Mouse (Mus musculus): Measurements from ENCODE around the gene Pole3. TPM values are rescaled to one million over a fixed set of nuclear protein-coding genes. Genes with fewer than 3 reads are reported as not detected.

The Pole3 gene
- polyA plus RNA-seq, 1 experiment from 2014 or later = 116 TPM

- H3K27me3 ChIP-seq (ENCODE audit: control insufficient read depth, insufficient read depth, low read length) = no peaks in the 10 kb centered on the region
- H3K9me3 ChIP-seq (ENCODE audit: control insufficient read depth, low read length) = no peaks in the 10 kb centered on the region
- no peak overlapping the region for H3K9ac ChIP-seq (ENCODE audit: low read depth, low read length)
- WGBS = 92% methylated on average over 1 of the region's 1 CpGs
- H3K27ac ChIP-seq (ENCODE audit: low read depth, low read length) = no peak overlapping the region
- no peak for ATAC-seq (ENCODE audit: low FRiP score)
- H3K4me3 ChIP-seq (ENCODE audit: low read depth, low read length) = no peak overlapping the region
- H3K4me2 ChIP-seq (replicated peaks; ENCODE audit: low read depth, low read length) = no peak overlapping the region
- no peaks in the 10 kb centered on the region for H3K36me3 ChIP-seq (ENCODE audit: control insufficient read depth, insufficient read depth, low read length)
- H3K4me1 ChIP-seq (replicated peaks; ENCODE audit: control insufficient read depth, insufficient read depth, low read length) = peaks cover 3% of the 10 kb centered on the region; the same call in 1 of the 2 replicates
- DNase-seq (ENCODE audit: low spot score) = no peak
These were observed 8.3 kb downstream of the Pole3 start for GRCm38 (mm10) chr4:62516579-62516978.

DNA sequence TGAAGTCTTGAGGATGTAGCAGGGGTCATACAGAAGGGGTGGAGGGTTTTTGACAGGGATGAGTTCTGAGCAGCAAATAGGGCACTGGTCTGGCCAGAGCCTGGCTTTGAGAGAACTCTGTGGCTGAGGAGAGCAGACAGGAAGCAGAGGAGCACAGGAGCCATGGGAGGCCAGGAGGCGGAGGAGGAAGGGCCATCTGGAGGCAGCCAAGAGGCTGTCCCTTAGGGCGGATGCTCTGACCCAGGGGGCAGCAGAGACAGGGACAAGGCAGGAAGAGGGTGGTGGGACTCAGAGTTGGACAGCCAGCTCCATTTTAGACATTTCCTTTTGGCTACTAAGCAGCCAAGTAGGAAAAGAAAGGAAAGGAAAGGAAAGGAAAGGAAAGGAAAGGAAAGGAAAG, 8.8 kb downstream of the Pole3 start:
- Histone ChIP-seq H3K4me2 (replicated peaks; ENCODE audit: low read depth, low read length) (no peak overlapping the region), H3K4me3 (ENCODE audit: low read depth, low read length) (no peak overlapping the region), H3K9me3 (ENCODE audit: control insufficient read depth, low read length) (no peaks in the 10 kb centered on the region), H3K4me1 (replicated peaks; ENCODE audit: control insufficient read depth, insufficient read depth, low read length) (peaks cover 3% of the 10 kb centered on the region; the same call in 1 of the 2 replicates), H3K9ac (ENCODE audit: low read depth, low read length) (no peak overlapping the region), H3K36me3 (ENCODE audit: control insufficient read depth, insufficient read depth, low read length) (no peaks in the 10 kb centered on the region), H3K27me3 (ENCODE audit: control insufficient read depth, insufficient read depth, low read length) (no peaks in the 10 kb centered on the region), H3K27ac (ENCODE audit: low read depth, low read length) (no peak overlapping the region)
- DNase-seq (ENCODE audit: low spot score) (no peak), ATAC-seq (ENCODE audit: low FRiP score) (no peak)
- 30% methylated on average over 2 of the region's 2 CpGs for WGBS

DNA sequence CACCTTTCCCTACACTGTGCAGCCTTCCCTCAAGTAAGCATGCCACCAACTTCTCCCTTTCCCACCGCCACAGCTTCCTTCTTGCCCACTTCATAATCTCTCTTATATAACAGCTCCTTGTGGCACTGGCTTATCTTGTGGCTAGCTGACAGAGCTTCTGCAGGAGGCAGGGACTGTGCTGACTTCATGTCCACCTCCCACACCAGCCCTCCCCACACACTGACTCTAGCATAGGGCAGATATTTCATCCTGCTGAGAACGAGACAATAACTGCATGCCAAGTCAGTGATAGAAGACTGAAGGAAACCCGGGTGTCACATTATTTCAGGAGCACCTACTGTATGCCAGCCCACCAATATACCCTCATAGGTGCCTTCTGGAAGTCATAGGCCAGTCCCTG, 9.4 kb downstream of the Pole3 start:
- H3K36me3 ChIP-seq (ENCODE audit: control insufficient read depth, insufficient read depth, low read length) = no peaks in the 10 kb centered on the region
- ATAC-seq (ENCODE audit: low FRiP score) = no peak
- H3K4me3 ChIP-seq (ENCODE audit: low read depth, low read length) = no peak overlapping the region
- no peak overlapping the region for H3K9ac ChIP-seq (ENCODE audit: low read depth, low read length)
- H3K9me3 ChIP-seq (ENCODE audit: control insufficient read depth, low read length) = no peaks in the 10 kb centered on the region
- no peak for DNase-seq (ENCODE audit: low spot score)
- no peak overlapping the region for H3K4me2 ChIP-seq (replicated peaks; ENCODE audit: low read depth, low read length)
- 81% methylated on average over 3 of the region's 3 CpGs for WGBS
- H3K4me1 ChIP-seq (replicated peaks; ENCODE audit: control insufficient read depth, insufficient read depth, low read length) = peaks cover 3% of the 10 kb centered on the region; the same call in 1 of the 2 replicates
- no peaks in the 10 kb centered on the region for H3K27me3 ChIP-seq (ENCODE audit: control insufficient read depth, insufficient read depth, low read length)
- H3K27ac ChIP-seq (ENCODE audit: low read depth, low read length) = no peak overlapping the region

DNA sequence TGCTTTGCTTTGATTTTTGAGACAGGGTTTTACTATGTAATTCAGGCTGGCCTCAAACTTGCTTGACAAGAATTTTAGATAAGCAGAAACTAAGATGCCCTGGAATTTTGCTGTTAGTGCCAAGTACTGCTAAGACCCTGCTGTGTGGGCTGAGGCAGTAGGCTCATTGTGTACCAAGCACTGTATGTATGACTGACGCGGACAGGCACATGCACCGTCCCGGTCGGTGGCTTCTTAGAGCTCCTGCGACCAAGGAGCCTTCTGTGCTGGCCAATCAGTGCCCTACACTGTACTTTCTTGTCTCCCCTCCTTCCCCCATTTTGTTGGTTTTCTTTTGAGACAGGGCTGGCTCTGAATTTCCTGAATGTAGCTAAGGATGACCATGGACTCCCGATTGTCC, 9.9 kb downstream of the Pole3 start:
- Histone ChIP-seq H3K4me3 (ENCODE audit: low read depth, low read length) (no peak overlapping the region), H3K4me2 (replicated peaks; ENCODE audit: low read depth, low read length) (no peak overlapping the region), H3K27me3 (ENCODE audit: control insufficient read depth, insufficient read depth, low read length) (no peaks in the 10 kb centered on the region), H3K9me3 (ENCODE audit: control insufficient read depth, low read length) (no peaks in the 10 kb centered on the region), H3K36me3 (ENCODE audit: control insufficient read depth, insufficient read depth, low read length) (no peaks in the 10 kb centered on the region), H3K9ac (ENCODE audit: low read depth, low read length) (no peak overlapping the region), H3K27ac (ENCODE audit: low read depth, low read length) (no peak overlapping the region), H3K4me1 (replicated peaks; ENCODE audit: control insufficient read depth, insufficient read depth, low read length) (peaks cover 3% of the 10 kb centered on the region; the same call in 1 of the 2 replicates)
- DNase-seq (ENCODE audit: low spot score) = no peak
- ATAC-seq (ENCODE audit: low FRiP score) = no peak
- WGBS = 93% methylated on average over 7 of the region's 7 CpGs

- DNase-seq (ENCODE audit: low spot score) = no peak
- H3K9me3 ChIP-seq (ENCODE audit: control insufficient read depth, low read length) = no peaks in the 10 kb centered on the region
- H3K4me1 ChIP-seq (replicated peaks; ENCODE audit: control insufficient read depth, insufficient read depth, low read length) = peaks cover 3% of the 10 kb centered on the region; the same call in 1 of the 2 replicates
- H3K36me3 ChIP-seq (ENCODE audit: control insufficient read depth, insufficient read depth, low read length) = no peaks in the 10 kb centered on the region
- 60% methylated on average over 11 of the region's 11 CpGs for WGBS
- H3K4me2 ChIP-seq (replicated peaks; ENCODE audit: low read depth, low read length) = no peak overlapping the region
- ATAC-seq (ENCODE audit: low FRiP score) = no peak
- no peak overlapping the region for H3K9ac ChIP-seq (ENCODE audit: low read depth, low read length)
- H3K4me3 ChIP-seq (ENCODE audit: low read depth, low read length) = no peak overlapping the region
- H3K27me3 ChIP-seq (ENCODE audit: control insufficient read depth, insufficient read depth, low read length) = no peaks in the 10 kb centered on the region
- no peak overlapping the region for H3K27ac ChIP-seq (ENCODE audit: low read depth, low read length)
These were observed 10.8 kb downstream of the Pole3 start for GRCm38 (mm10) chr4:62513998-62514506.

GRCm38 (mm10) chr4:62509946-62510345, 14.9 kb downstream of the Pole3 start:
- WGBS = 95% methylated on average over 11 of the region's 11 CpGs
- H3K4me3 ChIP-seq (ENCODE audit: low read depth, low read length) = no peak overlapping the region
- no peaks in the 10 kb centered on the region for H3K36me3 ChIP-seq (ENCODE audit: control insufficient read depth, insufficient read depth, low read length)
- no peaks in the 10 kb centered on the region for H3K27me3 ChIP-seq (ENCODE audit: control insufficient read depth, insufficient read depth, low read length)
- ATAC-seq (ENCODE audit: low FRiP score) (no peak), DNase-seq (ENCODE audit: low spot score) (no peak)
- H3K9me3 ChIP-seq (ENCODE audit: control insufficient read depth, low read length) = no peaks in the 10 kb centered on the region
- no peak overlapping the region for H3K9ac ChIP-seq (ENCODE audit: low read depth, low read length)
- no peak overlapping the region for H3K27ac ChIP-seq (ENCODE audit: low read depth, low read length)
- H3K4me1 ChIP-seq (replicated peaks; ENCODE audit: control insufficient read depth, insufficient read depth, low read length) = no peaks in the 10 kb centered on the region
- H3K4me2 ChIP-seq (replicated peaks; ENCODE audit: low read depth, low read length) = no peak overlapping the region

GRCm38 (mm10) chr4:62508839-62509238, 16.0 kb downstream of the Pole3 start:
- Histone ChIP-seq H3K27ac (ENCODE audit: low read depth, low read length) (no peak overlapping the region), H3K4me3 (ENCODE audit: low read depth, low read length) (no peak overlapping the region), H3K4me2 (replicated peaks; ENCODE audit: low read depth, low read length) (no peak overlapping the region), H3K9ac (ENCODE audit: low read depth, low read length) (no peak overlapping the region), H3K36me3 (ENCODE audit: control insufficient read depth, insufficient read depth, low read length) (no peaks in the 10 kb centered on the region), H3K9me3 (ENCODE audit: control insufficient read depth, low read length) (no peaks in the 10 kb centered on the region), H3K27me3 (ENCODE audit: control insufficient read depth, insufficient read depth, low read length) (no peaks in the 10 kb centered on the region), H3K4me1 (replicated peaks; ENCODE audit: control insufficient read depth, insufficient read depth, low read length) (no peaks in the 10 kb centered on the region)
- DNase-seq (ENCODE audit: low spot score) (no peak), ATAC-seq (ENCODE audit: low FRiP score) (no peak)
- WGBS = 83% methylated on average over 5 of the region's 5 CpGs

GRCm38 (mm10) chr4:62506798-62507197, 18.1 kb downstream of the Pole3 start:
- 60% methylated on average over 2 of the region's 2 CpGs for WGBS
- H3K36me3 ChIP-seq (ENCODE audit: control insufficient read depth, insufficient read depth, low read length) = no peaks in the 10 kb centered on the region
- no peak for DNase-seq (ENCODE audit: low spot score)

DNA sequence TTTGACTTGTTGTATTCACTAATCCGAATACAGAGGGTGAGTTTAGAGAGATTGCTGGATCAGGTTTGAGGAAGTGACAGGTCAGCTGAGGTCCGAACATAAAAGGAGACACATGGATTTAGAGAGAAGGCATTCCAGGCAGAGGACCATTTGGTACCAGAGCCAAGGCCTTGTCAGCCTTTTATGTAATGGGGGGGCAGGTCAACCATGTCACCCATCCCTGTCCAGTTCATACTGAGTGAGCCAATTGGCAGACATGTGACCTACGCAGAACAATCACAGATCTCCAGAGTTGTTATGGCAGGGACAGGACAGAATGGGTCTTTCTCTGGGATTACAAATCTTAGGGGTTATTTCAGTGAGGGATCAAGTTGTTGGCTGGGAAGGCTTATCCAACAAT, 18.9 kb downstream of the Pole3 start:
- no peak for DNase-seq (ENCODE audit: low spot score)
- no peaks in the 10 kb centered on the region for H3K9me3 ChIP-seq (ENCODE audit: control insufficient read depth, low read length)
- H3K4me3 ChIP-seq (ENCODE audit: low read depth, low read length) = no peak overlapping the region
- no peak overlapping the region for H3K9ac ChIP-seq (ENCODE audit: low read depth, low read length)
- no peaks in the 10 kb centered on the region for H3K36me3 ChIP-seq (ENCODE audit: control insufficient read depth, insufficient read depth, low read length)
- no peak for ATAC-seq (ENCODE audit: low FRiP score)
- no peaks in the 10 kb centered on the region for H3K4me1 ChIP-seq (replicated peaks; ENCODE audit: control insufficient read depth, insufficient read depth, low read length)
- WGBS = 86% methylated on average over 3 of the region's 3 CpGs
- no peak overlapping the region for H3K4me2 ChIP-seq (replicated peaks; ENCODE audit: low read depth, low read length)
- H3K27me3 ChIP-seq (ENCODE audit: control insufficient read depth, insufficient read depth, low read length) = no peaks in the 10 kb centered on the region
- H3K27ac ChIP-seq (ENCODE audit: low read depth, low read length) = no peak overlapping the region

More at GRCm38 (mm10) chr4:62506798-62507197, 18.1 kb downstream of the Pole3 start:
- no peak for ATAC-seq (ENCODE audit: low FRiP score)
- no peaks in the 10 kb centered on the region for H3K9me3 ChIP-seq (ENCODE audit: control insufficient read depth, low read length)
- H3K9ac ChIP-seq (ENCODE audit: low read depth, low read length) = no peak overlapping the region
- H3K4me3 ChIP-seq (ENCODE audit: low read depth, low read length) = no peak overlapping the region
- H3K27me3 ChIP-seq (ENCODE audit: control insufficient read depth, insufficient read depth, low read length) = no peaks in the 10 kb centered on the region
- H3K4me1 ChIP-seq (replicated peaks; ENCODE audit: control insufficient read depth, insufficient read depth, low read length) = no peaks in the 10 kb centered on the region
- H3K4me2 ChIP-seq (replicated peaks; ENCODE audit: low read depth, low read length) = no peak overlapping the region
- H3K27ac ChIP-seq (ENCODE audit: low read depth, low read length) = no peak overlapping the region
